Mouse (Mus musculus) bone marrow macrophage, adult 2 months (primary cell): ENCODE results near the gene Tbc1d25.

Experiments used
- CTCF ChIP-seq: IDR thresholded peaks from 2 replicates; pipeline ENCODE4 v1.5.1; 2012; ENCODE audit warnings: low read depth, mild to moderate bottlenecking, low read length, moderate library complexity
- POLR2A ChIP-seq: IDR thresholded peaks from 2 replicates; pipeline ENCODE4 v1.6.1; 2012; ENCODE audit warnings: mild to moderate bottlenecking, low read depth, low read length, borderline replicate concordance

DNA sequence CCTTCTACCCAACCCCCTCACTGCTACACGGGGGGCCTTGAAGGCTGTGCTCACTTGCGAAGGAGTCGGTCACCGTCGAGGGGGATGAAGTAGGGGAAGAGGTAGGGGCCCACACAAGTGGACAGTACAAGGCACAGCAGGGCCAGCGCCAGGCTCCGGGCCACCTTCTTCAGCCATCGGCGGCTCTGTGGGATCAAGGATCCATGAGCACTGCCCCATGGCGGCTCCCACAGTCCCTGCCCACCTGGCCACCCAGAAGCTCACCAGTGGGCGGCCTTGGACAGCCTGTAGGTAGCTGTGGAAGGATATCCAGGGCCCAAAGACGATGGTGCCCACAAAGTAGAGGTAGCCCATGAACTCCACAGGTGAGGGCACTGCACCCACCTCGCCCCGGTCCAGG, 27.1 kb upstream of the Tbc1d25 start:
- TF ChIP-seq POLR2A (no peak), CTCF (no peak)
